In the genomic region with DNA sequence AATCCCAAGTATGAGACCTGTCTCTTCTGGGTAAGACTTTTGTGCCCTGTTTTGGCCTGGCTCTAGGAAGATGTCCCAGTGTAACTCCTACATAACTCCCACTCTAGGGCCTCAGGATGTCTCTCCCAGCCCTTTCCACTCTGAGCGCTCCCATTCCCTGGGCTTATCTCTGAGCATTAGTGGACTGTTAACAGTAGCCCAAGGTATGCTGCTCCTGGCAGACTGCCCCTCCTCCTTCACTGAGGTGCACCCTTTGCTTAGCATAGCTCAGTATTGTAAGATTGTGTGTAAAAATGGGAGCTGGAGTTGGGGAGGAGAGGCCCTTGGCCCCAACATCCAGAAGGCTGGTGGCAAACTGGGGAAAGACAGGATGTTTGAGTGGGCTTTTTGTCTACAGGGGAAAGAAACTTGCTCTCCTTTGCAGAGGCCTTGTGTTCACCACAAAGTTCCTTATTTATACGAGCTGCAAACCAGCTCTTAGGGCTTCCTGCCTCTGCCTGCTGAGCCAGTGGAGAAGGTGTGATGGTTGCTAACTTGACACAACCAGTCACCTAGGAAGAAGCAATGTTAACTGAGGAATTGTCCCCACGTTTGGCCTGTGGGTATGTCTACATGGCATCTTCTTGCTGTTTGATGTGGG, we compare ENCODE assay signal across 15 mouse cellular contexts. TPM values are rescaled to one million over a fixed set of nuclear protein-coding genes. Genes with fewer than 3 reads are reported as not detected.
DNase-seq lines count a peak whose midpoint lies in the region; ATAC-seq and TF ChIP-seq lines count a peak whose summit lies in the region.
"Had no signal": no experiment of that assay in that cellular context is flagged by ENCODE, and none has a peak within 500 bp of the region (broad histone marks: within the 10 kb centered on the region; RNA-seq: fewer than 3 reads in every experiment).

No protein-coding gene starts in this region.

- ATAC-seq in hindbrain, embryonic 13.5 days (ENCODE audit: low FRiP score): no peak
- ATAC-seq in hindbrain, embryonic 12.5 days (ENCODE audit: low FRiP score): no peak
- no peak for ATAC-seq in limb, embryonic 12.5 days (ENCODE audit: insufficient number of reproducible peaks, insufficient read depth, low FRiP score, low TSS enrichment, low read depth)
- no peak for ATAC-seq in midbrain, postnatal 0 days (ENCODE audit: low FRiP score)
- ATAC-seq: hindbrain, embryonic 16.5 days had no signal

- H3K4me3 ChIP-seq in heart, adult 2 months: no peak overlapping the region
- H3K4me3 ChIP-seq in hindbrain, embryonic 13.5 days: no peak overlapping the region
- H3K4me3 ChIP-seq in hindbrain, embryonic 12.5 days: no peak overlapping the region
- no peak overlapping the region for H3K4me3 ChIP-seq in lung, adult 2 months (replicated peaks; ENCODE audit: extremely low read depth, low read depth, low read length)
- H3K4me3 ChIP-seq in limb, embryonic 12.5 days (replicated peaks): no peak overlapping the region
- no peak overlapping the region for H3K4me3 ChIP-seq in midbrain, postnatal 0 days (ENCODE audit: low read depth, low read length)
- H3K4me3 ChIP-seq: embryonic facial prominence, embryonic 13.5 days; liver, embryonic 13.5 days had no signal

- no peak for TF ChIP-seq CTCF in heart, adult 2 months (IDR thresholded peaks at IDR 0.05)
- no peak for TF ChIP-seq CTCF in lung, adult 2 months (IDR thresholded peaks at IDR 0.05; ENCODE audit: insufficient read depth, low read length)
- TF ChIP-seq CTCF in midbrain, postnatal 0 days (IDR thresholded peaks at IDR 0.05): no peak

- no peak for TF ChIP-seq EP300 in heart, adult 2 months (IDR thresholded peaks at IDR 0.05; ENCODE audit: insufficient read depth, low read depth, low read length)

- no peak for TF ChIP-seq POLR2A in heart, adult 2 months (IDR thresholded peaks at IDR 0.05; ENCODE audit: insufficient read depth, low read depth, low read length)
- no peak for TF ChIP-seq POLR2A in lung, adult 2 months (IDR thresholded peaks at IDR 0.05; ENCODE audit: borderline replicate concordance, extremely low read depth, low read depth, low read length)

- H3K9me3 ChIP-seq in hindbrain, embryonic 13.5 days: no peaks in the 10 kb centered on the region
- no peaks in the 10 kb centered on the region for H3K9me3 ChIP-seq in hindbrain, embryonic 12.5 days (replicated peaks)
- H3K9me3 ChIP-seq in limb, embryonic 12.5 days: no peaks in the 10 kb centered on the region
- H3K9me3 ChIP-seq in midbrain, postnatal 0 days (ENCODE audit: low read length): no peaks in the 10 kb centered on the region
- H3K9me3 ChIP-seq: embryonic facial prominence, embryonic 13.5 days; G1E; liver, embryonic 13.5 days had no signal

- H3K79me2 ChIP-seq in heart, adult 2 months (replicated peaks; ENCODE audit: control insufficient read depth, insufficient read depth, low read length): no peaks in the 10 kb centered on the region

- peaks cover 23% of the 10 kb centered on the region for H3K4me1 ChIP-seq in heart, adult 2 months (ENCODE audit: control insufficient read depth, insufficient read depth, low read length)
- H3K4me1 ChIP-seq in hindbrain, embryonic 13.5 days (replicated peaks): peaks cover 29% of the 10 kb centered on the region
- H3K4me1 ChIP-seq in hindbrain, embryonic 12.5 days: peaks cover 22% of the 10 kb centered on the region
- peaks cover 24% of the 10 kb centered on the region for H3K4me1 ChIP-seq in lung, adult 2 months (ENCODE audit: control insufficient read depth, insufficient read depth, low read length)
- peaks cover 18% of the 10 kb centered on the region for H3K4me1 ChIP-seq in limb, embryonic 12.5 days (replicated peaks)
- peaks cover 15% of the 10 kb centered on the region for H3K4me1 ChIP-seq in midbrain, postnatal 0 days (ENCODE audit: insufficient read depth, low read length)

- intact Hi-C loops in heart, adult 2 months (cut with DNase I): loop anchor here (5.0 kb wide), 1 partner anchor 189 kb away; the partner anchor contains the start of gene Crip2

- no peaks in the 10 kb centered on the region for H3K27me3 ChIP-seq in heart, adult 2 months (ENCODE audit: control insufficient read depth, insufficient read depth, low read length)
- no peaks in the 10 kb centered on the region for H3K27me3 ChIP-seq in hindbrain, embryonic 13.5 days
- no peaks in the 10 kb centered on the region for H3K27me3 ChIP-seq in hindbrain, embryonic 12.5 days
- H3K27me3 ChIP-seq in limb, embryonic 12.5 days: no peaks in the 10 kb centered on the region; the same call in 1 of the 2 replicates
- no peaks in the 10 kb centered on the region for H3K27me3 ChIP-seq in midbrain, postnatal 0 days (ENCODE audit: insufficient read depth, low read length)
- H3K27me3 ChIP-seq: embryonic facial prominence, embryonic 13.5 days had no signal

- H3K9ac ChIP-seq in heart, adult 2 months (ENCODE audit: low read depth, low read length): no peak overlapping the region
- no peak overlapping the region for H3K9ac ChIP-seq in hindbrain, embryonic 13.5 days
- H3K9ac ChIP-seq in hindbrain, embryonic 12.5 days: no peak overlapping the region
- no peak overlapping the region for H3K9ac ChIP-seq in limb, embryonic 12.5 days (replicated peaks)
- H3K9ac ChIP-seq in midbrain, postnatal 0 days (replicated peaks; ENCODE audit: low read length, poor library complexity, severe bottlenecking): no peak overlapping the region
- H3K9ac ChIP-seq: embryonic facial prominence, embryonic 13.5 days; liver, embryonic 13.5 days had no signal

- no peaks in the 10 kb centered on the region for H3K36me3 ChIP-seq in heart, adult 2 months (ENCODE audit: control insufficient read depth, insufficient read depth, low read length)
- peaks cover 15% of the 10 kb centered on the region; the same call in 1 of the 2 replicates for H3K36me3 ChIP-seq in hindbrain, embryonic 13.5 days
- H3K36me3 ChIP-seq in hindbrain, embryonic 12.5 days: no peaks in the 10 kb centered on the region
- peaks cover 23% of the 10 kb centered on the region for H3K36me3 ChIP-seq in limb, embryonic 12.5 days
- peaks cover 3% of the 10 kb centered on the region; the same call in 1 of the 2 replicates for H3K36me3 ChIP-seq in midbrain, postnatal 0 days (ENCODE audit: insufficient read depth, low read length)
- H3K36me3 ChIP-seq: liver, embryonic 13.5 days had no signal

- peak overlapping the region; percentile 12 for H3K27ac ChIP-seq in heart, adult 2 months
- H3K27ac ChIP-seq in hindbrain, embryonic 13.5 days: 0 out of 2 replicates have a peak overlapping the region, but pooled peaks have one; percentile 13
- H3K27ac ChIP-seq in hindbrain, embryonic 12.5 days: no peak overlapping the region
- peak overlapping the region; percentile 29; the same call in 1 of the 2 replicates for H3K27ac ChIP-seq in limb, embryonic 12.5 days
- no peak overlapping the region for H3K27ac ChIP-seq in midbrain, postnatal 0 days (ENCODE audit: low read depth, low read length)
- H3K27ac ChIP-seq: embryonic facial prominence, embryonic 13.5 days; liver, embryonic 13.5 days had no signal

- WGBS in heart, adult 2 months: 51% methylated on average over 3 of the region's 3 CpGs
- WGBS in hindbrain, embryonic 13.5 days: 79% methylated on average over 3 of the region's 3 CpGs
- 81% methylated on average over 3 of the region's 3 CpGs for WGBS in hindbrain, embryonic 12.5 days
- 44% methylated on average over 3 of the region's 3 CpGs for WGBS in lung, adult 2 months
- 81% methylated on average over 3 of the region's 3 CpGs for WGBS in limb, embryonic 12.5 days
- WGBS in midbrain, postnatal 0 days: 80% methylated on average over 3 of the region's 3 CpGs

- DNase-seq in heart, adult 2 months: no peak
- DNase-seq in heart, adult 18-20 months: no peak
- DNase-seq in lung, postnatal 36 days: peak; percentile 46
- DNase-seq in lung, adult 2 months: no peak
- no peak for DNase-seq in midbrain, postnatal 0 days (ENCODE audit: low spot score)
- DNase-seq: layer of hippocampus, adult 9-11 months; liver, embryonic 13.5 days; right cerebral cortex, adult 18-20 months; thymus, adult 2 months had no signal

- no peak overlapping the region for H3K4me2 ChIP-seq in hindbrain, embryonic 13.5 days
- H3K4me2 ChIP-seq in hindbrain, embryonic 12.5 days (replicated peaks): no peak overlapping the region
- no peak overlapping the region for H3K4me2 ChIP-seq in limb, embryonic 12.5 days
- no peak overlapping the region for H3K4me2 ChIP-seq in midbrain, postnatal 0 days (ENCODE audit: low read depth, low read length, poor library complexity, severe bottlenecking)
- H3K4me2 ChIP-seq: embryonic facial prominence, embryonic 13.5 days; liver, embryonic 13.5 days had no signal

RNA-seq across cellular contexts. Expression of gene Nudt14, which starts 11.1 kb away (rescaled TPM):
- 1 to 10 TPM; 5.7 to 8.6 TPM for total RNA-seq in heart, adult 2 months (2021)
- polyA plus RNA-seq in heart, adult 2 months (2012; rRNA removed): 11.4 and 14.8 TPM in 2 replicates
- total RNA-seq in heart, adult 18-20 months (2021): 1 to 10 TPM; 8.2 to 9.2 TPM
- polyA plus RNA-seq in hindbrain, embryonic 13.5 days (2015; fragmentation: Nextera tagmentation; extraction: Ambion mirVana): 59.2 and 59.8 TPM in 2 replicates
- 51.5 and 65.9 TPM in 2 replicates for polyA plus RNA-seq in hindbrain, embryonic 12.5 days (2016; fragmentation: Nextera tagmentation; extraction: Ambion mirVana)
- 43.4 and 47.4 TPM in 2 replicates for polyA plus RNA-seq in lung, adult 2 months (2012; rRNA removed)
- polyA plus RNA-seq in limb, embryonic 12.5 days (2016; fragmentation: Nextera tagmentation; extraction: Ambion mirVana): 81.6 and 95.2 TPM in 2 replicates
- 23.6 and 25.8 TPM in 2 replicates for total RNA-seq in midbrain, postnatal 0 days (2014; rRNA removed)
- 41.8 and 48.0 TPM in 2 replicates for polyA plus RNA-seq in midbrain, postnatal 0 days (2015; fragmentation: Nextera tagmentation; extraction: Ambion mirVana)

RNA-seq across cellular contexts. Expression of gene Btbd6, which starts 23.2 kb away (rescaled TPM):
- total RNA-seq in heart, adult 2 months (2021): 10 to 100 TPM; 21.8 to 24.3 TPM
- 26.7 and 27.4 TPM in 2 replicates for polyA plus RNA-seq in heart, adult 2 months (2012; rRNA removed)
- total RNA-seq in heart, adult 18-20 months (2021): 10 to 100 TPM; 24.3 to 27.6 TPM
- polyA plus RNA-seq in hindbrain, embryonic 13.5 days (2015; fragmentation: Nextera tagmentation; extraction: Ambion mirVana): 40.0 and 45.5 TPM in 2 replicates
- 34.5 and 34.8 TPM in 2 replicates for polyA plus RNA-seq in hindbrain, embryonic 12.5 days (2016; fragmentation: Nextera tagmentation; extraction: Ambion mirVana)
- polyA plus RNA-seq in lung, adult 2 months (2012; rRNA removed): 48.4 and 72.3 TPM in 2 replicates
- polyA plus RNA-seq in limb, embryonic 12.5 days (2016; fragmentation: Nextera tagmentation; extraction: Ambion mirVana): 25.7 and 29.1 TPM in 2 replicates
- 79.0 and 81.6 TPM in 2 replicates for total RNA-seq in midbrain, postnatal 0 days (2014; rRNA removed)
- 58.4 and 61.9 TPM in 2 replicates for polyA plus RNA-seq in midbrain, postnatal 0 days (2015; fragmentation: Nextera tagmentation; extraction: Ambion mirVana)

RNA-seq across cellular contexts. Expression of gene Jag2, which starts 23.5 kb away (rescaled TPM):
- total RNA-seq in heart, adult 2 months (2021): 10 to 100 TPM; 25.4 to 27.4 TPM
- polyA plus RNA-seq in heart, adult 2 months (2012; rRNA removed): 34.4 and 35.5 TPM in 2 replicates
- 10 to 100 TPM; 31.5 to 38.6 TPM for total RNA-seq in heart, adult 18-20 months (2021)
- 8.4 and 10.7 TPM in 2 replicates for polyA plus RNA-seq in hindbrain, embryonic 13.5 days (2015; fragmentation: Nextera tagmentation; extraction: Ambion mirVana)
- polyA plus RNA-seq in hindbrain, embryonic 12.5 days (2016; fragmentation: Nextera tagmentation; extraction: Ambion mirVana): 9.4 and 10.3 TPM in 2 replicates
- polyA plus RNA-seq in lung, adult 2 months (2012; rRNA removed): 54.0 and 62.8 TPM in 2 replicates
- polyA plus RNA-seq in limb, embryonic 12.5 days (2016; fragmentation: Nextera tagmentation; extraction: Ambion mirVana): 6.4 and 6.8 TPM in 2 replicates
- 88.4 and 94.6 TPM in 2 replicates for total RNA-seq in midbrain, postnatal 0 days (2014; rRNA removed)
- polyA plus RNA-seq in midbrain, postnatal 0 days (2015; fragmentation: Nextera tagmentation; extraction: Ambion mirVana): 9.4 and 12.1 TPM in 2 replicates

RNA-seq across cellular contexts. Expression of gene Brf1, which starts 47.5 kb away (rescaled TPM):
- 10 to 100 TPM; 22.3 to 25.1 TPM for total RNA-seq in heart, adult 2 months (2021)
- 22.4 and 29.3 TPM in 2 replicates for polyA plus RNA-seq in heart, adult 2 months (2012; rRNA removed)
- 10 to 100 TPM; 21.4 to 26.4 TPM for total RNA-seq in heart, adult 18-20 months (2021)
- 58.3 and 58.6 TPM in 2 replicates for polyA plus RNA-seq in hindbrain, embryonic 13.5 days (2015; fragmentation: Nextera tagmentation; extraction: Ambion mirVana)
- 72.4 and 75.5 TPM in 2 replicates for polyA plus RNA-seq in hindbrain, embryonic 12.5 days (2016; fragmentation: Nextera tagmentation; extraction: Ambion mirVana)
- polyA plus RNA-seq in lung, adult 2 months (2012; rRNA removed): 83.3 and 131 TPM in 2 replicates
- polyA plus RNA-seq in limb, embryonic 12.5 days (2016; fragmentation: Nextera tagmentation; extraction: Ambion mirVana): 76.0 and 83.0 TPM in 2 replicates
- total RNA-seq in midbrain, postnatal 0 days (2014; rRNA removed): 42.1 and 51.3 TPM in 2 replicates
- 34.9 and 39.0 TPM in 2 replicates for polyA plus RNA-seq in midbrain, postnatal 0 days (2015; fragmentation: Nextera tagmentation; extraction: Ambion mirVana)

Comparison
In these comparisons a context has a peak if more than half of its experiments do, and no peak if none do; other contexts are left out.
1. H3K27ac ChIP-seq: peak in heart, adult 2 months (single experiment), hindbrain, embryonic 13.5 days (single experiment) and limb, embryonic 12.5 days (single experiment); none in hindbrain, embryonic 12.5 days (single experiment) and midbrain, postnatal 0 days (single experiment).